Mouse (Mus musculus) heart, embryonic 14.5 days (tissue): ENCODE data around the gene Nipal1. TPM values are rescaled to one million over a fixed set of nuclear protein-coding genes. Genes with fewer than 3 reads are reported as not detected.

Source experiments
- ATAC-seq: fragments of 200-750 bp; cut with Nextera tagmentation; 2 replicates; pipeline ENCODE4 v1.8.0; 2017; ENCODE audit warnings: low read depth, moderate TSS enrichment; ENCODE audit not compliant: insufficient number of reproducible peaks, insufficient read depth, low FRiP score
- H3K27ac ChIP-seq, 2 experiments: fragments of 200-500 bp in 1 of 2; fragments of 300-500 bp in 1 of 2; sonication (generic) in 1 of 2; replicated peaks in 1 of 2; 2 replicates each; pipeline ENCODE4 v1.5.1; 2012 to 2014; ENCODE audit warnings: low read depth in 2 of 2, low read length in 2 of 2, control low read depth in 1 of 2, mild to moderate bottlenecking in 1 of 2, mixed read lengths in 1 of 2; ENCODE audit not compliant: control insufficient read depth in 1 of 2, insufficient read depth in 1 of 2
- H3K27me3 ChIP-seq: fragments of 300-500 bp; sonication (generic); 2 replicates; pipeline ENCODE4 v1.6.1; 2014; ENCODE audit warnings: mild to moderate bottlenecking, low read length, control low read depth; ENCODE audit not compliant: control insufficient read depth, insufficient read depth
- H3K36me3 ChIP-seq: fragments of 300-500 bp; sonication (generic); 2 replicates; pipeline ENCODE4 v1.6.1; 2014; ENCODE audit warnings: mild to moderate bottlenecking, control low read depth, low read length, mixed read lengths; ENCODE audit not compliant: control insufficient read depth, insufficient read depth
- H3K4me1 ChIP-seq, 2 experiments: fragments of 200-500 bp in 1 of 2; fragments of 300-500 bp in 1 of 2; sonication (generic) in 1 of 2; 2 replicates each; pipeline ENCODE4 v1.6.1; 2012 to 2014; ENCODE audit warnings: low read length in 2 of 2, control low read depth in 1 of 2, mixed read lengths in 1 of 2; ENCODE audit not compliant: control insufficient read depth in 2 of 2, insufficient read depth in 2 of 2
- H3K4me2 ChIP-seq: fragments of 300-500 bp; sonication (generic); 2 replicates; pipeline ENCODE4 v1.6.1; 2014; ENCODE audit warnings: mild to moderate bottlenecking, low read length
- H3K4me3 ChIP-seq, 2 experiments: fragments of 200-500 bp in 1 of 2; fragments of 300-500 bp in 1 of 2; sonication (generic) in 1 of 2; 2 replicates each; pipeline ENCODE4 v1.5.1; 2012 to 2014; ENCODE audit warnings: low read length in 2 of 2, mild to moderate bottlenecking in 2 of 2, control low read depth in 1 of 2, low read depth in 1 of 2, moderate library complexity in 1 of 2; ENCODE audit not compliant: control insufficient read depth in 1 of 2, insufficient read depth in 1 of 2
- H3K9ac ChIP-seq: fragments of 300-500 bp; sonication (generic); 2 replicates; pipeline ENCODE4 v1.6.1; 2014; ENCODE audit warnings: mild to moderate bottlenecking, low read length
- H3K9me3 ChIP-seq: fragments of 300-500 bp; sonication (generic); 2 replicates; pipeline ENCODE4 v1.6.1; 2016; ENCODE audit warnings: low read length, control low read depth; ENCODE audit not compliant: control insufficient read depth
- WGBS: fragments of 180-500 bp; shearing (Covaris S2); extraction: QIAGEN DNeasy Blood & Tissue Kit; methylation state at CpG from one replicate; pipeline ENCODE4 v1.1.7; 2014; 5-methylcytosine and 5-hydroxymethylcytosine counted together
- polyA plus RNA-seq: library from polyadenylated mRNA; unstranded; fragments of >200 nt; fragmentation: Nextera tagmentation; extraction: Ambion mirVana; gene quantifications from 2 replicates; pipeline ENCODE4 v1.2.1, GENCODE M21; 2014

The Nipal1 gene
- polyA plus RNA-seq, 1 experiment from 2014 or later: not detected

DNA sequence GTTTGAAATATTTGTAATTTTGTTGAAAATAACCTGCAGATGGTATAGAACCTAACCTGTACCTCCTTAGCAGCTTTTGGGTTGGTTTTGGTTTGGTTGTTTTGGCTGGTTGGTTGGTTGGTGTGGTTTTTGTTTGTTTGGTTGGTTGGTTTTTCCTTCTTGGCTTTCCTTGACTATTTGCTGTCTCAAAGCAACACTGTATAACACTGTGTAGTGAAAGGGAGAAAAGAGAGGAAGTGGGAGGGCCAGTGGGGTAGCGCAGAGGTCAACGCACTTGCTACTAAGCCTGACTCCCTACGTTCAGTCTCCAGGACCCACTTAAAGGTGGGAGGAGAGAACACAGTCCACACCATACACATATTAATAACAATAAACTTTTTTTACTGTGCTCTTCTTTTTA is 11.0 kb upstream of the Nipal1 start:
- no peak for ATAC-seq
- H3K27me3 ChIP-seq: no peaks in the 10 kb centered on the region
- H3K9me3 ChIP-seq: no peaks in the 10 kb centered on the region
- H3K4me1 ChIP-seq: no peaks in the 10 kb centered on the region
- H3K4me3 ChIP-seq: no peak overlapping the region
- no peak overlapping the region for H3K9ac ChIP-seq
- H3K36me3 ChIP-seq: no peaks in the 10 kb centered on the region
- 76% methylated on average over 3 of the region's 3 CpGs for WGBS
- no peak overlapping the region for H3K27ac ChIP-seq
- no peak overlapping the region for H3K4me2 ChIP-seq

DNA sequence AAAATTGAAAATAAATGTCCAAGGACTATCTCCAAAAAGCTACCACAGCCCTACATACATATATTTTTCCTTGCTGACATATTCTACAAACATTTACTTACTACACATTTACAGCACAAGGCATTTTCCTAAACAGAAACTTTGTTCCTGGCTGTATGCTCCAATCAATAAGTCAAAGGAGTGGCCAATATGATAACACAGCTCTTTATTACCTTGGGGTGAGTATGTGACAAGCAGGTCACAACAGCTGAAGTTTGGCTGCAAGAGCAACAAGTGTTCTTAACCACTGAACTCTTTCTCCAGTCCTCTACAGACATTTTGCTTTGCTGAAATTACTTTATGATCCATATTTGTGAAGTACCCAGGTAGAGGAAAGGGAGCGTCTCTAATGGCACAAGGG is 7.5 kb upstream of the Nipal1 start:
- H3K27ac ChIP-seq: no peak overlapping the region
- 0 out of 2 replicates have a peak, but pooled peaks cover 4% of the 10 kb centered on the region for H3K27me3 ChIP-seq
- no peak overlapping the region for H3K4me2 ChIP-seq
- no peak overlapping the region for H3K9ac ChIP-seq
- no peaks in the 10 kb centered on the region for H3K4me1 ChIP-seq
- no peak for ATAC-seq
- WGBS: 95% methylated on average over 1 of the region's 1 CpGs
- H3K9me3 ChIP-seq: no peaks in the 10 kb centered on the region
- no peaks in the 10 kb centered on the region for H3K36me3 ChIP-seq
- no peak overlapping the region for H3K4me3 ChIP-seq

DNA sequence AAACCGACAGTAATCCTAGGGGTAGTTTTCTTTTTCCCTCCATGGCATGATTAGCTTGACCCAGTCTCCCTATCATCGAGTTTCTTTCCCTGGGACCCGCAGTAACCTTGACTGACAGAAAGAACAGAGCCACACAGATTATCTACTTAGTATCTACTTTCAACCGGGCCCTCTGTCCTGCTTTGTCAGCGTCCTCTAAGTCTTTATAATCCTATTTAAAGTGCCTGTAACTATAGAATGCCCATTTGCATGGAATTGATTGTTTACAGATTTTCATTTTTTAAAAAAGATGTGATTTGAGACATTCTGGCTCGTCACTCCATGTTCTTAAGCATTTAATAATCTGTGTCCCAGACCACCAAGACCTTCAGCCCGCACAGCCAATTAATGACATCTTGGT is 3.9 kb upstream of the Nipal1 start:
- peaks cover 3 to 8% of the 10 kb centered on the region in 2 experiments; a peak in 3 of 4 replicates for H3K4me1 ChIP-seq
- H3K27me3 ChIP-seq: peaks cover 30% of the 10 kb centered on the region
- no peak overlapping the region for H3K4me3 ChIP-seq
- H3K9me3 ChIP-seq: no peaks in the 10 kb centered on the region
- no peak overlapping the region for H3K4me2 ChIP-seq
- H3K9ac ChIP-seq: no peak overlapping the region
- ATAC-seq: no peak
- no peak overlapping the region for H3K27ac ChIP-seq
- WGBS: 57% methylated on average over 7 of the region's 7 CpGs
- H3K36me3 ChIP-seq: no peaks in the 10 kb centered on the region

DNA sequence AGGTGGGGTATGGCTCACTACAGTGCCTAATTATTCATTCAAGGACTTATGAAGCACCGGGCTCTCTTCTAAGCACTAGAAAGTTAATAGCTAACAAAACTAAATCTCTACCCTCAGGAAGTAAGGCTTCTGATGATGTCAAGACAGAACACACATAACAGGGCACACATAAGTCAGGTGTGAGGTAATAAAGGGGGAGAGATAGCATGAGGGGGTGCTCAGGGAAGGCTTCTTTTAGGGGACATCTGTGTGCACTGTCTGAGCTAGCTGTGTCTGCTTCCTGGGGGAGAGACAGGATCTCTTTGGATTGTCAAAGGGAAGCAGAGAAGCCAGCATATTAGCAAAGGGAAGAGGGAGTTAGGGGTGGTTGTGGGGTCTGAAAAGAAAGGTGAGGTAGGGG is 3.4 kb upstream of the Nipal1 start, which contains the start of gene Cnga1:
Gene Cnga1, minus strand, starts transcription at position 101 of the 400 bp plus-strand sequence.
- Histone ChIP-seq H3K27ac (no peak within 1 kb of the TSS), H3K4me1 (peaks cover 3 to 8% of the 10 kb centered on the region in 2 experiments; a peak in 3 of 4 replicates), H3K9me3 (no peaks in the 10 kb centered on the region), H3K9ac (no peak within 1 kb of the TSS), H3K4me2 (no peak within 1 kb of the TSS), H3K27me3 (peaks cover 36% of the 10 kb centered on the region), H3K4me3 (no peak within 1 kb of the TSS), H3K36me3 (no peaks in the 10 kb centered on the region)
- WGBS: 86% methylated on average over 1 of the region's 1 CpGs
- ATAC-seq: no peak

DNA sequence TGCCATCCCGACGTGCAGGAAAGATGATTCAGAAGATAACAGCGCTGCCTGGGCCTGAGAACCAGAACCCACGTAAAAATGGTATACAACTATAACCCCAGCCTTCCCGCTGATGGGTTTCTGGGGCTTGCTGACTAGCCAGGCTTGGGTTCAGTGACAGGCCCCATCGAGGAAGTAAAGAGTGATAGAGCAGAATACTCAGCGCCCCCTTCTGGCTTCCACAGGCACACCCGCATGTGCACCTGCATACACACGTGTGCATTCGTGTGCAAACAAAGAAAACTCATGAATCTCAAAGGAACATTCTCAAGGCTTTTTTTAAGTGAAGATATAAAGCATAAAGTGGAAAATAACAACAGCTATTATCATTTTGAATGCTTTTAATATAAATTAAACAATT is 1.5 kb upstream of the Nipal1 start:
- Histone ChIP-seq H3K27ac (no peak overlapping the region), H3K4me2 (no peak overlapping the region), H3K4me3 (no peak overlapping the region), H3K9ac (no peak overlapping the region), H3K36me3 (no peaks in the 10 kb centered on the region), H3K27me3 (peaks cover 39% of the 10 kb centered on the region), H3K9me3 (no peaks in the 10 kb centered on the region), H3K4me1 (peaks cover 3 to 8% of the 10 kb centered on the region in 2 experiments; a peak in 3 of 4 replicates)
- 41% methylated on average over 10 of the region's 10 CpGs for WGBS
- no peak for ATAC-seq

DNA sequence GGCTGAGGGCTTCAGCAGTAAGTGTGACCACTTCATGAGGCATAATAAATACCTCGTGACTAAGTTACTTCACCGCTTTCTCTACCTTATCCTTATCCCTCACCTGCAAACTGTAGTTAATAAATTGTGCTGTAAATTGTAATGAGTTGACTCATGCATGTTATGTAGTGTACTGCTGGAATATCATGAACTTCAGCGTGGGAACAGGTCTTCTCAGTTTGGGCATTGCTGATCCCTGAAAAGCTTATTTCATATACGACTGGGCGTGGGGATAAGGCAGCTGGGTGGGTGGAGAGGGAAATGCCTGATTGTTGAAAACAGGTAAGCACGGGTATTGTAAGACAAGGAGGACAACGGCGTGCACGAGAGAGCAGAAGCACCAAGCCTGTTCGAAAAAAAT is 599 bp upstream of the Nipal1 start:
- Histone ChIP-seq H3K27me3 (peaks cover 39% of the 10 kb centered on the region), H3K4me2 (peak overlapping the region; percentile 93), H3K9ac (no peak overlapping the region), H3K4me3 (peak overlapping the region; percentile 47 to 53), H3K36me3 (no peaks in the 10 kb centered on the region), H3K4me1 (peaks cover 3 to 8% of the 10 kb centered on the region in 2 experiments; a peak in 3 of 4 replicates), H3K27ac (no peak overlapping the region), H3K9me3 (no peaks in the 10 kb centered on the region)
- WGBS: 32% methylated on average over 10 of the region's 10 CpGs
- no peak for ATAC-seq

DNA sequence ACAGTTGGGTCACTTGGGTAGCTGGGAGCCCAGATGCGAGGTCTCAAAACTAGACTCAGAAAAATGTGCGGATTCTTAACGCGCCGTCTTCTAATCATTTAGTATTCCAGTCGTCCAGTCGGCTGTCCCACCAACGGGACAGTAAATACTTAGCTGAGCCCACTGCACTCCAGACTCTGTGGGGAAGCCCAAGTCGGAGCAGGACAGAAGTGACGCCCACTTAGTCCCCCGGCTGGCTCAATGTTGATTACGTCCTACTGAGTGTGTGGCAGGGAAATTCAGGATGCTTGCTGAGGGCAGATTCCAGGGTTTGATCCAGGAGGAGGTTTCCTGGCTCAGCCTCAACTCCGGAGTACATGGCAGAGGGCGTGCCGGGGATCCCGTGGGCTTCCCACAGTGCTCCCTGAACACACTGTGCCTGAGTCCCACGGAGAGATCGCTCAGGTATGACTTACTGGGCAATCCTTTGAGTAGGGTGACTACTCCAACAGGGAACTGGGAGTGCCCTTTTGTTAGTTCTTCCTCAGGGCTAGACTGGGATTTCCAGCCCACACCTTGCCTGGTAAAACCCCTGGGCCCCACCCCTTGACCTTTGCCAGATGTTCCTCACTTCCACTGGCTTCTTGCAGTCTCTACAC is 482 bp downstream of the Nipal1 start:
- Histone ChIP-seq H3K9me3 (no peaks in the 10 kb centered on the region), H3K4me3 (peak overlapping the region; percentile 47 to 53), H3K27ac (no peak overlapping the region), H3K27me3 (peaks cover 39% of the 10 kb centered on the region), H3K9ac (peak overlapping the region; percentile 65), H3K36me3 (no peaks in the 10 kb centered on the region), H3K4me1 (peaks cover 3 to 8% of the 10 kb centered on the region in 2 experiments; a peak in 3 of 4 replicates), H3K4me2 (peak overlapping the region; percentile 93)
- ATAC-seq: no peak
- WGBS: 4% methylated on average over 18 of the region's 18 CpGs
